Comparison of ENCODE assay signal across 8 mouse cellular contexts in the genomic region with DNA sequence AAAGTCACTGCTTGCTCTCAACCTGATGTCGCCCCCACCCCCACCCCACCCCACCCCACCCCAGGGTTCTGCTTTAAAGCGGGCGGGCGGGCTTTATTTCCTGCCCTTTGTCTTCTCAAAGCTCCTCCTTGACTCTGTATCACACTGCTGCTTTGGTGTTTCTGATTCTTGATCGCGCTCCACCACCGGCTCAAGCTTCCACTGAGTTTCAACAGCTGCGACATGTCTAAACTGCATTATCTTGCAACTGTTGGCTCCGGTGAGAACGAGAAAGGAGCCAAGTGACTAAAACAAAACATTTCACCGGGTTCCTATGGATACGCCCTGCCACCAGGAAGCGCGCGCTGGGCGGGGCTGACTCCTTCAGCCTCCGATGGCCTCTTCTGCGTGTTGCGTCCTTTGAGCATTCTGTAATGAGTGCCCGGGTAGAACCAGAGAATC. TPM values are rescaled to one million over a fixed set of nuclear protein-coding genes. Genes with fewer than 3 reads are reported as not detected.
DNase-seq lines count a peak whose midpoint lies in the region; ATAC-seq and TF ChIP-seq lines count a peak whose summit lies in the region.

No protein-coding gene starts in this region.

- no peaks in the 10 kb centered on the region for H3K36me3 ChIP-seq in intestine, embryonic 15.5 days
- H3K36me3 ChIP-seq in liver, embryonic 13.5 days: no peaks in the 10 kb centered on the region
- H3K36me3 ChIP-seq in stomach, postnatal 0 days (ENCODE audit: control insufficient read depth, insufficient read depth, low read length): no peaks in the 10 kb centered on the region

- peak; percentile 79 for DNase-seq in CD4-positive helper T cell, adult 2 months (ENCODE audit: low read depth, low spot score)
- DNase-seq in adrenal gland, adult 8-10 months: peak; percentile 26
- peak; percentile 54 for DNase-seq in embryo, embryonic 11.5 days (ENCODE audit: low read depth, low spot score)
- DNase-seq in heart, adult 11 months: peak; percentile 98
- DNase-seq in liver, embryonic 13.5 days: peak; percentile 54
- peak; percentile 89 for DNase-seq in stomach, postnatal 0 days (ENCODE audit: low spot score)

- H3K27me3 ChIP-seq in intestine, embryonic 15.5 days (replicated peaks): no peaks in the 10 kb centered on the region
- no peaks in the 10 kb centered on the region for H3K27me3 ChIP-seq in liver, embryonic 13.5 days
- H3K27me3 ChIP-seq in stomach, postnatal 0 days (ENCODE audit: control insufficient read depth, insufficient read depth, low read length): no peaks in the 10 kb centered on the region

- no peaks in the 10 kb centered on the region for H3K9me3 ChIP-seq in intestine, embryonic 15.5 days
- no peaks in the 10 kb centered on the region for H3K9me3 ChIP-seq in liver, embryonic 13.5 days (replicated peaks)
- H3K9me3 ChIP-seq in stomach, postnatal 0 days (ENCODE audit: control insufficient read depth, low read length): no peaks in the 10 kb centered on the region

- peak overlapping the region; percentile 71 for H3K4me2 ChIP-seq in intestine, embryonic 15.5 days (replicated peaks)
- H3K4me2 ChIP-seq in liver, embryonic 13.5 days: peak overlapping the region; percentile 72
- peak overlapping the region; percentile 78 for H3K4me2 ChIP-seq in stomach, postnatal 0 days (replicated peaks; ENCODE audit: low read depth)

- no peak for TF ChIP-seq EP300 in stomach, postnatal 0 days (optimal IDR thresholded peaks at IDR 0.05)

- no peak for TF ChIP-seq CTCF in stomach, postnatal 0 days (IDR thresholded peaks at IDR 0.05; ENCODE audit: low read depth)

- ATAC-seq in intestine, embryonic 15.5 days: peak; percentile 92
- ATAC-seq in liver, embryonic 13.5 days (ENCODE audit: low read depth): peak; percentile 89
- ATAC-seq in monocyte, adult 5-6 weeks (replicated peaks; ENCODE audit: insufficient number of reproducible peaks, low FRiP score, low TSS enrichment, poor library complexity, severe bottlenecking): peak; percentile 75
- ATAC-seq in stomach, postnatal 0 days (ENCODE audit: low FRiP score, low TSS enrichment): peak; percentile 92

- H3K4me1 ChIP-seq in intestine, embryonic 15.5 days (replicated peaks): no peaks in the 10 kb centered on the region
- peaks cover 15% of the 10 kb centered on the region for H3K4me1 ChIP-seq in liver, embryonic 13.5 days (replicated peaks)
- no peaks in the 10 kb centered on the region for H3K4me1 ChIP-seq in stomach, postnatal 0 days (replicated peaks; ENCODE audit: control insufficient read depth, insufficient read depth)

- H3K9ac ChIP-seq in intestine, embryonic 15.5 days: peak overlapping the region; percentile 26; the same call in 1 of the 2 replicates
- peak overlapping the region; percentile 31 for H3K9ac ChIP-seq in liver, embryonic 13.5 days
- H3K9ac ChIP-seq in stomach, postnatal 0 days (ENCODE audit: low read length): peak overlapping the region; percentile 31

- peak overlapping the region; percentile 46 for H3K4me3 ChIP-seq in intestine, embryonic 15.5 days (replicated peaks)
- peak overlapping the region; percentile 63 for H3K4me3 ChIP-seq in liver, embryonic 13.5 days (replicated peaks)
- H3K4me3 ChIP-seq in stomach, postnatal 0 days (ENCODE audit: low read depth, low read length): peak overlapping the region; percentile 42

- H3K27ac ChIP-seq in intestine, embryonic 15.5 days: peak overlapping the region; percentile 48
- 0 out of 2 replicates have a peak overlapping the region, but pooled peaks have one; percentile 50 for H3K27ac ChIP-seq in liver, embryonic 13.5 days
- H3K27ac ChIP-seq in stomach, postnatal 0 days (replicated peaks): peak overlapping the region; percentile 87

- WGBS in intestine, embryonic 15.5 days: 0% methylated on average over 20 of the region's 20 CpGs
- under 1% methylated on average over 20 of the region's 20 CpGs for WGBS in liver, embryonic 13.5 days (ENCODE audit: insufficient replicate concordance)
- under 1% methylated on average over 20 of the region's 20 CpGs for WGBS in stomach, postnatal 0 days

RNA-seq across cellular contexts. Expression of a gene that starts 43.2 kb away (rescaled TPM):
- total RNA-seq in adrenal gland, adult 8-10 months (2022): 10 to 100 TPM; 29.0 to 32.3 (median 31.5) TPM
- 47.3 and 49.0 TPM in 2 replicates for polyA plus RNA-seq in intestine, embryonic 15.5 days (2015; fragmentation: Nextera tagmentation; extraction: Ambion mirVana)
- 13.8 and 14.7 TPM in 2 replicates for polyA plus RNA-seq in liver, embryonic 13.5 days (2015; fragmentation: Nextera tagmentation; extraction: Ambion mirVana)
- 9.7 to 15.5 TPM (median 11.2 TPM) in 3 replicates for total RNA-seq in monocyte, adult 5-6 weeks (2017)
- 38.9 and 40.3 TPM in 2 replicates for polyA plus RNA-seq in stomach, postnatal 0 days (2015; fragmentation: Nextera tagmentation; extraction: Ambion mirVana)

RNA-seq across cellular contexts. Expression of a gene that starts 47.6 kb away (rescaled TPM):
- 10 to 100 TPM; 16.5 to 20.9 (median 17.0) TPM for total RNA-seq in adrenal gland, adult 8-10 months (2022)
- polyA plus RNA-seq in intestine, embryonic 15.5 days (2015; fragmentation: Nextera tagmentation; extraction: Ambion mirVana): 30.2 and 34.0 TPM in 2 replicates
- polyA plus RNA-seq in liver, embryonic 13.5 days (2015; fragmentation: Nextera tagmentation; extraction: Ambion mirVana): 17.9 and 20.2 TPM in 2 replicates
- total RNA-seq in monocyte, adult 5-6 weeks (2017): 9.3 to 26.2 TPM (median 25.2 TPM) in 3 replicates
- 19.6 and 21.5 TPM in 2 replicates for polyA plus RNA-seq in stomach, postnatal 0 days (2015; fragmentation: Nextera tagmentation; extraction: Ambion mirVana)

RNA-seq across cellular contexts. Expression of a gene that starts 56.7 kb away (rescaled TPM):
- under 1 TPM in 3 of 4 experiments, not detected in 1; 0.09 to 0.17 (median 0.17) TPM for total RNA-seq in adrenal gland, adult 8-10 months (2022)
- 0.09 and 0.14 TPM in 2 replicates for polyA plus RNA-seq in intestine, embryonic 15.5 days (2015; fragmentation: Nextera tagmentation; extraction: Ambion mirVana)
- not detected in 2 replicates for polyA plus RNA-seq in liver, embryonic 13.5 days (2015; fragmentation: Nextera tagmentation; extraction: Ambion mirVana)
- total RNA-seq in monocyte, adult 5-6 weeks (2017): not detected in 3 replicates
- 6.8 and 7.9 TPM in 2 replicates for polyA plus RNA-seq in stomach, postnatal 0 days (2015; fragmentation: Nextera tagmentation; extraction: Ambion mirVana)

Comparison
In these comparisons a context has a peak if more than half of its experiments do, and no peak if none do; other contexts are left out.
1. Peak in every context shown above with its lines: DNase-seq, ATAC-seq, H3K4me3 ChIP-seq and H3K27ac ChIP-seq.
2. DNase-seq: peak in every context shown above with its lines; median percentile 98 in heart, adult 11 months; 89 in stomach, postnatal 0 days; 79 in CD4-positive helper T cell, adult 2 months; 54 in embryo, embryonic 11.5 days; 54 in liver, embryonic 13.5 days; 26 in adrenal gland, adult 8-10 months.